Mouse (Mus musculus) bone marrow, adult 2 months (tissue): ENCODE measurements at regions not wholly inside any gene's neighbourhood (a gene's known extent, or its start where the extent isn't known, plus 50 kb on each side); places are given as distances from the start of the nearest gene placed in this dataset.

Experiments
- CTCF ChIP-seq: fragments of 200-500 bp; IDR thresholded peaks from 2 replicates; pipeline ENCODE4 v1.5.1; 2011; ENCODE audit warnings: low read length, control low read depth; ENCODE audit not compliant: control insufficient read depth, insufficient read depth
- POLR2A ChIP-seq: fragments of 200-500 bp; IDR thresholded peaks from 2 replicates; pipeline ENCODE4 v1.6.1; 2011; ENCODE audit warnings: low read depth, mild to moderate bottlenecking, control low read depth, low read length, borderline replicate concordance; ENCODE audit not compliant: control insufficient read depth

DNA sequence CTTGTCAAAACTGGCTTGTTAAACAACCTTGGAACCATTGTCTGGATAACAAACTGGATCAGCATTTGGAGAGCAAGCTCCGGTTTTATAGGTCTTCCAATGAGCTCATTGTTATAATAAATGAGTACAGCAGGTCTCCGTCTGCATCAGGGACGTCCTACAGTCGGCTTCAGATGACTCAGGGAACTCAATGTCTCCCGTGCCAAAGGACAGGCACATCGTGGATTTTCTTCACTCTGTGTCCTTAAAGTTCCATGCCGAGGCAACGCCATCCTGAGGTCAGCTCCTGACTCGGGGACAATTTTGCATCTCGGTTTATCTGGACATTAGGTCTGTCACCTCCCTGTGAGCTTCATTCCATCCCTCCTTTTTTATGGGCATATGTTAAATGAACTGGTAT, 85.2 kb downstream of the Lyplal1 start:
- TF ChIP-seq CTCF (no peak), POLR2A (no peak)
